Mouse (Mus musculus) Patski (cell line): Measurements from ENCODE around the gene Dchs1. TPM values are rescaled to one million over a fixed set of nuclear protein-coding genes. Genes with fewer than 3 reads are reported as not detected.

Source experiments
- ATAC-seq: fragments of 100-300 bp; one replicate; pipeline ENCODE4 v1.8.0; 2021
- CTCF ChIA-PET: fragments of 350-600 bp; sonication (Branson Sonifier 250); formaldehyde crosslinking; loops from one replicate; lab custom pipeline; 2022; ENCODE audit warnings: inconsistent platforms; lab: Charles Lee
- POLR2A ChIA-PET: fragments of 350-600 bp; sonication (Branson Sonifier 250); formaldehyde crosslinking; loops from one replicate; lab custom pipeline; 2022; ENCODE audit warnings: antibody characterized with exemption, inconsistent platforms; lab: Charles Lee
- DNase-seq: peaks from one replicate; pipeline ENCODE4 v3.0.0-alpha.2; 2011; ENCODE audit warnings: low read depth, low spot score
- H3K27me3 ChIP-seq: fragments of 371-371 bp; one replicate; pipeline ENCODE4 v1.5.1; 2021
- CTCF ChIP-seq: fragments of 100-300 bp; IDR thresholded peaks from one replicate; pipeline ENCODE4 v1.5.1; 2021
- in situ Hi-C: fragments of 300-500 bp; cut with MboI; formaldehyde crosslinking; loops from 3 replicates; pipeline ENCODE4 v1.11.1; 2018; ENCODE audit warnings: low pct_unique_long_range_greater_than_20kb, mixed read lengths
- polyA plus RNA-seq: library from polyadenylated mRNA; unstranded; gene quantifications from one replicate; pipeline ENCODE4 v1.2.3, GENCODE M21; 2021

The Dchs1 gene
- polyA plus RNA-seq, 1 experiment from 2014 or later: not detected

GRCm38 (mm10) chr7:105786506-105787284 lies 759 bp downstream of the Dchs1 start:
- CTCF ChIA-PET: no interaction called here
- no peak for DNase-seq
- in situ Hi-C loops: no loop called here
- POLR2A ChIA-PET: no interaction called here
- peaks cover 34% of the 10 kb centered on the region for H3K27me3 ChIP-seq
- no peak for ATAC-seq
- TF ChIP-seq CTCF: no peak

- POLR2A ChIA-PET: no interaction called here
- CTCF ChIA-PET: interaction anchor here (0.6 to 1.2 kb wide), 2 partner anchors 36 to 502 kb away, joined by 3 read pairs; no protein-coding TSS in a partner anchor
- ATAC-seq (no peak), DNase-seq (no peak)
- no peak for TF ChIP-seq CTCF
- H3K27me3 ChIP-seq: peaks cover 29% of the 10 kb centered on the region
- in situ Hi-C loops: no loop called here
These were observed 2.9 kb downstream of the Dchs1 start for GRCm38 (mm10) chr7:105784556-105784955.

- H3K27me3 ChIP-seq: peaks cover 22% of the 10 kb centered on the region
- TF ChIP-seq CTCF: no peak
- CTCF ChIA-PET: interaction anchor here (1.2 kb wide), 1 partner anchor 32 kb away, joined by 3 read pairs; the partner anchor contains the start of gene Tpp1
- DNase-seq (no peak), ATAC-seq (no peak)
- in situ Hi-C loops: no loop called here
- POLR2A ChIA-PET: no interaction called here
These were observed 3.6 kb downstream of the Dchs1 start for GRCm38 (mm10) chr7:105783861-105784260.

- POLR2A ChIA-PET: no interaction called here
- no peak for DNase-seq
- peaks cover 2% of the 10 kb centered on the region for H3K27me3 ChIP-seq
- no peak for ATAC-seq
- CTCF ChIA-PET: no interaction called here
- in situ Hi-C loops: no loop called here
- TF ChIP-seq CTCF: no peak
These were observed 8.7 kb downstream of the Dchs1 start for GRCm38 (mm10) chr7:105778553-105779265.

- DNase-seq (no peak), ATAC-seq (no peak)
- POLR2A ChIA-PET: no interaction called here
- CTCF ChIA-PET: no interaction called here
- H3K27me3 ChIP-seq: no peaks in the 10 kb centered on the region
- in situ Hi-C loops: no loop called here
- no peak for TF ChIP-seq CTCF
These were observed 9.5 kb downstream of the Dchs1 start for GRCm38 (mm10) chr7:105777797-105778552.

GRCm38 (mm10) chr7:105777316-105777715 lies 10.1 kb downstream of the Dchs1 start:
- no peak for TF ChIP-seq CTCF
- ATAC-seq: no peak
- in situ Hi-C loops: no loop called here
- no peaks in the 10 kb centered on the region for H3K27me3 ChIP-seq
- POLR2A ChIA-PET: no interaction called here
- CTCF ChIA-PET: no interaction called here
- DNase-seq: no peak

GRCm38 (mm10) chr7:105776026-105776425 lies 11.4 kb downstream of the Dchs1 start:
- TF ChIP-seq CTCF: no peak
- no peak for ATAC-seq
- ChIA-PET CTCF (interaction anchor here (1.7 kb wide), 1 partner anchor 15 kb away, joined by 3 read pairs; no protein-coding TSS in a partner anchor), POLR2A (no interaction called here)
- H3K27me3 ChIP-seq: no peaks in the 10 kb centered on the region
- no peak for DNase-seq
- in situ Hi-C loops: no loop called here

- in situ Hi-C loops: no loop called here
- ATAC-seq: no peak
- no peaks in the 10 kb centered on the region for H3K27me3 ChIP-seq
- ChIA-PET CTCF (interaction anchor here (1.7 kb wide), 1 partner anchor 17 kb away, joined by 3 read pairs; no protein-coding TSS in a partner anchor), POLR2A (no interaction called here)
- DNase-seq: no peak
- no peak for TF ChIP-seq CTCF
These were observed 12.8 kb downstream of the Dchs1 start for GRCm38 (mm10) chr7:105774661-105775060.

GRCm38 (mm10) chr7:105773041-105773440 lies 14.4 kb downstream of the Dchs1 start:
- no peak for TF ChIP-seq CTCF
- no peak for ATAC-seq
- in situ Hi-C loops: no loop called here
- ChIA-PET CTCF (interaction anchor here (0.8 kb wide), 1 partner anchor 22 kb away, joined by 3 read pairs; no protein-coding TSS in a partner anchor), POLR2A (no interaction called here)
- H3K27me3 ChIP-seq: no peaks in the 10 kb centered on the region
- DNase-seq: no peak

- DNase-seq (no peak), ATAC-seq (no peak)
- TF ChIP-seq CTCF: no peak
- no peaks in the 10 kb centered on the region for H3K27me3 ChIP-seq
- ChIA-PET POLR2A (no interaction called here), CTCF (no interaction called here)
- in situ Hi-C loops: no loop called here
These were observed 15.1 kb downstream of the Dchs1 start for GRCm38 (mm10) chr7:105772331-105772730.
